Mouse (Mus musculus): ENCODE data around the gene Gm17359.
"Not testable (repeated sequence)": the region's sequence is repeated elsewhere in the genome, so short reads cannot be mapped to it uniquely, and the experiment has no call there.

The Gm17359 gene

DNA sequence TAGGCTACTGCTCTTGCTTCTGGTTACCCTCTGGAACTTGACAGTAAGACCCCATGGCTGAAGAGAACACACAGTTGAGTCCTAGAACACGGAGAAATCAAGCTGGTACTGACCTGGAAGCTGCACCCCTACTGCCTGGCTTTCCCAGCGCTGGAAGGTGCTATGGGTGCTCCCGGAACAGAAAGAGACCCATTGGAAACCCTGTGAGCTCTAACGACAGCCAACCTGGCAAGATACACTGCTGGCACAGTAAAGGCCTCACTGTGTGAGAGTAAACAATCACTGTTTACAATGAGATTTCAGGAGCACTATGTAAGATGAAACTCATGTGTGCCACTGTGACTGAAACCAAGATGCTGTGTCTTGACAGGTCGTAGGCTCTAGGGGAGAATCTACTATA, 78.6 kb downstream of the Gm17359 start:
- no peak for DNase-seq (ENCODE audit: low read depth, low spot score)

DNA sequence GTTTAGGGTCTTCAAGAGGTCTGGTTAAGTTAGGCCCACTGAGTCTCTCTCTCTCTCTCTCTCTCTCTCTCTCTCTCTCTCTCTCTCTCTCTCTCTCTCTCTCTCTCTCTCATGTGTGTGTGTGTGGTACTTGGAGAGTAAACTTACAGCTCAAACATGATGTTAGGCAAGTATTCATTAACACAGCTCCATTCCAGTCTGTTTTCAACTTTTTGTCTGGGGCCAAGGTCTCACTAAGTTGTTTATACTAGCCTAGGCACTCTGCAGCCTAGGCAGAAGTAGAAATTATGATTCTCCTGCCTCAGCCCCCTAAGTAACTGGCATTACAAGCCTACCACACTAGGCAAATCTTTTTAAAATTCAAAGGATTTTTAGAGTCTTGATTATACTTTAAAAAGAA, 79.5 kb downstream of the Gm17359 start:
- no peak for DNase-seq (ENCODE audit: low read depth, low spot score)

DNA sequence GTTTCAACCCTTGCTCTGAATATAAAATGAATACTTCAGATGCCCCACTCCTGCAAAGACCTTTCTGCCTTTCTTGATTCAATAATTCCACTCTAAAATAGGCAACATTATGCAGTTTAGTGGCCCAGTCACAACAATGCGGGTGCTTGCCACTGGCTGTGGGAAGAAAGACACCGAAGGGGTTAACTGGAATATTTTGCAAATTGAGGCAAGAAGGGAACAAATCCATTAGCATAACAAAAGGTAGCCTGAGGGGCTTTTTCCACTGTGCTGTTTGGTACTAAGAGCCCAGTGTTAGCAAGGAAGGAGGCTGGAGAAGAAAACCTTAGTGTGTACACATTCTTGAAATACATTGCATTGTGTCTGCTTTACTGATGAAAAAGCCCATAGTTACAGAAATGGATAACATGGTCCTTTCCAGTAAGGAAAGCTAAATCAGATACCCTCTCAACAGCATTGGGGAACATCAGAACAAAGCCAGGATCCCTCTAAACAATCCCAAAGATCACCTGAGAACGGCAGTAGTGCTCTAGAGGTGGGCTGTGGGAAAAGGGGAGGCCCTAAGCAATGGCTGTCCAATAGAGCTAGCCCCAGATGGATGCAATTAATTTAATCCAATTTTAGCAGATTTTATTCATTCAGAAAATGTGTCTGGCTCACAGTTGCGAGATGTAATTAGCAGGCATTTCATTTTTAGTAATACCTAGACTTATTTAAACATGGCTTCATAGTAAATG, 80.7 kb downstream of the Gm17359 start:
- DNase-seq (ENCODE audit: low read depth, low spot score) = no peak

DNA sequence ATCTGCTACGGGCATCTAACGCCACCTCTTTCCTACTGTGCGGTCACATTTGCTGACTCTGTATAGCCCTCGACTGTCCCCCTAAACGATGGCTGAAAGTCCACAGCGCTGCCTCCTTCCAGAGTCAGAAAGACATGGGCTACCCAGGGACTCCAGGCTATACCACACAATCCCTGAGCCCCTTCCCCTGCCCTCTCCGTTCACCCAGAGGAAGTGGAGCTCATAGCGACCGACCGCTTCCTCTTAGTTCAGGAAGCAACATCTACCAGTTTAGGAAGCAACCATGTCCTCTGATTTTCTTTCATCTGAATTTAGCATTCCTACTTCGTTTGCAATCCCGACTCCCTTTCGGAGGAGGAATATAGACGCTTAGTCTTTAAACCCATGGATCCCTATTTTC, 82.5 kb downstream of the Gm17359 start:
- no peak for DNase-seq (ENCODE audit: low read depth, low spot score)

DNA sequence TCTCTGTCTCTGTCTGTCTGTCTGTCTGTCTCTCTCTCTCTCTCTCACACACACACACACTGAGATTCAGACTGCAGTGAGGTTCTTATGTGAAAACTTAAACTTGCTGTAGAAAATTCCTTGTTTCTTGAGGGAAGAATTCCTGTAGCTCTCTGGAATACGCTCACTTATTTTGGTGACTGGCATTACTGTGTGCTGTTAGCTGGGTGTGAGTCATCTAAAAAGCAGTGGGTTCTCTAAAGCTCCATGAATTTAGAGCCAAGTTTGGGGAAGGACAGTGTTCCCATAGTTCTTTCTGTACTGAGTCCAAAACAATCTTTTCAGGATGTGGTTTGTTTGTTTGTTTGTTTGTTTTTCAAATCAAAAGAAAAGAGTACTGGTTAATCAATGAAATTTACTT, 89.0 kb downstream of the Gm17359 start:
- no peak for DNase-seq (ENCODE audit: low read depth, low spot score)

DNA sequence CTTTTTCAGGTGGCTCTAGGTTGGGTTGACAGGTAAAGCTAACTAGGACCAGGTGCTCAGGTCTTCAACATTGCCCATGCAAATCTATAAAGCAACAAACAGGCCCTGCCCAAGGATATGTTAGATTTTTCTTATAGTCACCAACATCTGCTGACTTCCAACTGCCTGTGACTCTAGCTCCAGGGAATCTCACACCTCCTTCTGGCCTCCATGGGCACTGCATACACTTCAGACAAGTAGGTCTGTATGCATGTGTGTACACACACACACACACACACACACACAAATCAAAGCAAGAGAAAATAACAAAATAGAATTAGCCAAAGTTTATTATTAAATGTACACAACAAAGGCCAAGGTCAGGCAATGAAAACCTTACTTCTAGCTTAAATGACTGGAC, 97.1 kb downstream of the Gm17359 start:
- DNase-seq (ENCODE audit: low read depth, low spot score) = peak; percentile 9

DNA sequence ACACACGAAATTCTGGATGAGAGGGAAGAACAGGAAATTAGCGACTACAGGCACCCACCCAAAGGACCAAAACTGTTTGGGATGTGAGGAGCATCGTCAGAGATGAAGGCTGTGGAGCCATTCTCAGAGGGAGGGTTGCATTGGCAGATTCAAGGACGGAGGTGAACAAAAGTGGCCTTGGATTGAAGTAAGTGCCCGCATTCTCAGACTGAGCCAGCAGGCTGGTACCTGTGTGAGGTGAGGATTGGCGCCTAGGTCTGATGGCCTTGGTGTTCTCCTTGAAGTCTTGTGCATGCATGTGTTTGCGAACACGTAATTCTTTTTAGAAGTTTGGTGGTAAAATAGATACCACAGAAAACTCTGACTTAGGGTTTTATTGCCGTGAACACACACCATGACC, 98.0 kb downstream of the Gm17359 start:
- DNase-seq (ENCODE audit: low read depth, low spot score) = no peak

DNA sequence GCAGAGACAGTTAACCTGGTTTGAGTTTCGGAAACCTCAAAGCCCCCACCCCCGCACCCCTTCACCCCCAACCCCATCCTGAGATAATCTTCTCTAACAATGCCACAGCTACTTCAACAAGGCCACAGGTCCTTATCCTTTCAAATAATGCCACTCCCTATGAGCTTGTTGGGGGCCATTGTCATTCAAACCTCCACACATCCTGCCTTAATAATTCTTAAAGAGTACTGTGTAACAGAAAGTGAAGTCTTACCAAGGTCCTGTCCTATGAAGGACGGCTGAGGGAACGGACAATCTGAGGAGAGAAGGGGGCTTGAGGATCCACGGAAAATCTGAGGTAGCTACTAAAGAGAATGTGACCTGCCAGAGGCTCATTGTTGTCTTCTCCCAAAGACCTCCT, 98.5 kb downstream of the Gm17359 start:
- no peak for DNase-seq (ENCODE audit: low read depth, low spot score)

DNA sequence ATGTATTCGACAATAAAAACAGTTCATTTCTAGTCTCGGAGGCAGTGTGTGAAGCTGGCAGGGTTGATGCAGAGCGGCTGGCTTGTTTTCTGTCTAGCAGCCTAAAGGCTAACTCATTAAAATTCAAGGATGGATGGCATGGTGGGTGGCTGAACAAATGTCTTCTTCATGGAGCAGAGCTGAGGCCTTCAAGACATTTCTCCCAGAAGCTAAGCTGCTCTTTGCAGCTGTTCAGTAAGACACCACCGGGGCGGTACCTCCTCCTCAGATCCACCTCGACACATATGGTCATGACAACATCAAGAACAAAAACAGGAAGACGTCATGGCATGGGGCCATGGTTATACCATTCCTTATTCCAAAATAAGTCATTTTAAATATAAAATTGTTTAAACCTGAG, 99.7 kb downstream of the Gm17359 start:
- DNase-seq (ENCODE audit: low read depth, low spot score) = no peak

DNA sequence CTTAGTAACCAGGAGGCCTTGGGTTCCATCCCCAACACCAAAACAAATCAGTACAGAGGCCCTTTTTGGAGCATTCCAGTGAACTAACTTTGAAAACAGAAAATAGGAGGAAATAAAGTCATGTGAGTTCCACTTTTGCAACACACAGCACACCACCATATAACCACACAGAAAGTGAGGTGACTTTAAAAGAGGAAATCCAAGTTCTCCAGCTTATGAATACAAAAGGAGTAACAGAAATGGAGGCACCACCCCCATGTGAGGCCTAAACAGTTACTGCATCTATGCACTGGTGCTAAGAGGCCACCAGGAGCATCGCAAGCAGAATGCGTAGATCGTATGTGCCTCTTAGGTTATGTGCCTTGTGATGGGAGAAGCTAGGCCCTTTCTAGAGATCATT, 101.8 kb downstream of the Gm17359 start:
- no peak for DNase-seq (ENCODE audit: low read depth, low spot score)

DNA sequence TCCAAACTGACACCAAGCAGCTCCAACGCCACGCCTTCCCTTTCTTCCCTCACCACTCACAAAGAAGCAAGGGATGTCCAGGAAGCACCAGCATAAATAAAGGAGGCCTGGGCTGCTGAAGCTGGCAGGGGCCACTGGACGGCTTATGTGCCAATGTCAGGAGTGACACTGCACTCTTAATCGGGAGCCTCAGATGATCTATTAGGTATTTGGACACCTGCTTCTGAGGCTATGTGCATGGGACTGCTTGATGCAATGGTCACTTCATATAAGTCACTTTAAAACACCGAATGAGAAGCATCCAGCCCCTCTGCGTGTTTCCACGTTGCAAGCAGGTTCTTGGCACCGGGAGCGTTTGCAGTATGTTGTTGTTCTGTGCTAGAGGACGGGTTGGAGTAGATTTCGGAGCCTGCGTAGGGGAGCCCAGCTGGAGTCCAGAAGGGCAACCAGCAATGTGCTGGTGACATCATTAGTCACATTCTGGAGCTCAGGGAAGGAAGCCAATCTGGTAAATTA, 104.6 kb downstream of the Gm17359 start:
- DNase-seq (ENCODE audit: low read depth, low spot score) = no peak

DNA sequence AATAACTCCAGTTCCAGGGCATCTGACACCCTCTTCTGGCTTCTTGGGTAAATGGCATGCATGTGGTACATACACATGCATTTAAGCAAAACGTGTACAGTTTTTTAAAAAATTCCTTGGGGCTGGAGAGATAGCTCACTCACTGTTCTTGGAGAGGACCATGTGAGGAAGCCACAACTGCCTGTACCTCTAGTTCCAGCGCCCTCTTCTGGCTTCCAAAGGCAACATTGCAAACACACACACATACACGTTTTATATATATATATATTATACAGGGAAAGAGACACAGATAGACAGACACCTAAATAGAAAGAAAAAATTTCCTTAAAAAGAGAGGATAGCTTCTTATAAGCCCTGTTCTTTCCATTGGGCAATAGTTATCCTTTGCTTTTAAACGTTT, 107.4 kb downstream of the Gm17359 start:
- peak; percentile 9 for DNase-seq (ENCODE audit: low read depth, low spot score)

DNA sequence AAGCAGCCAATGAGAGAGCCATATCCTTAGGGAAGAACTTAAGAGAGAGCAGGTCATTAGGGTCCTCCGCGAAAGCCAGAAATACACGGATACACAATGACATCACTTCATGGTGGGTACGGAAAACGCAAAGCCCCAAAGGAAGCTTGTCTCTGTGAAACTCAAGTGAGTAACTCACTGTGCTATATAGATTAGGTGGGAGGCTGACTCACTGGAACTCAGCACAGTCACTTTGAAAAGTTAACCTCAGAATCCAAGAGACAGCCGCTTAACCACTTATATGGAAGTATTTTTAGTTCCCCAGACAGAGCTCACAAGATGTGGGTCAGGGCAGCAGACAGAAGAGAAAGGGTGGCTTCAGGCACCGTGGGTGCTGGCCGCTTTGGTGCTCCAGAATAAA, 108.6 kb downstream of the Gm17359 start:
- DNase-seq (ENCODE audit: low read depth, low spot score) = no peak

DNA sequence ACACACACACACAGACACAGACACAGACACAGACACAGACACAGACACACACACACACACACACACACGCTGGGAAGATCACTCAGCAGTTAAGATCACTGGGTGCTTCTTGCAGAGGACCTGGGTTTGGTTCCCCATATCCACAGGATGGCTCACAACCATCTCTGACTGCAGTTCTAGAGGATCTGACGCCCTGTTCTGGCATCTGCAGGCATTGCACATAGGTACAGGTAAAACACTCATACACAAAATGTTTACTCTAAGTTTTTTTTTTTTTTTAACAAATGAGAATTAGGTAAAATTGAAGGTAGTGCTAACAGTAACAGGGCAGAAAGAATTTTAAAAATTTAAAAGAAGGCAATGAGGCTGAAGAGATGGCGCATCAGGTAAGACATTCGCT, 109.7 kb downstream of the Gm17359 start:
- DNase-seq (ENCODE audit: low read depth, low spot score) = no peak

DNA sequence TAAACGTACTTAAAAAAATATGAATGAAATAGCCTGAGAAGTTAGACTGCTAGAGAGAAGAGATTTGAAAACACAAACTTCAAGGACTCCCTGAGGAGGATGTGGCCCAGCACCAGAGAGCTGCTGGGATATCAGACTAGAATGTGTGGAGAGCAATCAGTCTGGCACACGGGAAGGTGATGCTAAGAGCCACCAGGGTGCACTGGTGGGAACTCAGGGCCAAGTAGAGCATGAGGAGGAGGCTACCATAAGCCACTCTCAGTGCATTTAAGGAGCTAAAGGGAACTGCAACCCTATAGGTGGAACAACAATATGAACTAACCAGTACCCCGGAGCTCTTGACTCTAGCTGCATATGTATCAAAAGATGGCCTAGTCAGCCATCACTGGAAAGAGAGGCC, 110.2 kb downstream of the Gm17359 start:
- DNase-seq (ENCODE audit: low read depth, low spot score) = not testable (repeated sequence)

DNA sequence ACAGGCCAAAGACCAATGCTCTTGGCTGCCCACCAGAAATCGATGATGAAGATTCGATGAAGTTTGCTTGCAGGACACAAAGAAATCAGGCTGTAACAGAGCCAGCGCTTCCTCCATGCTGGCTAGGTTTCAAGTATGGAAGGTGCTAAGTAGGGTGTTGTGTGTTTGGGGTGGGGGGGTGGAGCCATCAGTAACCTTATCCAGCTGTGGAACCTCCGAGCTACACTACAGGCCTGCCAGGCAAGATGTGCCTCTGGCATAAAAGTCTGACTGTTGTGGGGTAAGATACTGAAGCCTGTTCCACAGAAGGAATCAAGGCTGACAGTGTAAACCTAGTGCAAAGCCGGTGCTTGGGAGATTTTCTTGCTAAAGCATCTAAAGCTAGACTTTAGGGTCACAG, 112.0 kb downstream of the Gm17359 start:
- DNase-seq (ENCODE audit: low read depth, low spot score) = no peak

DNA sequence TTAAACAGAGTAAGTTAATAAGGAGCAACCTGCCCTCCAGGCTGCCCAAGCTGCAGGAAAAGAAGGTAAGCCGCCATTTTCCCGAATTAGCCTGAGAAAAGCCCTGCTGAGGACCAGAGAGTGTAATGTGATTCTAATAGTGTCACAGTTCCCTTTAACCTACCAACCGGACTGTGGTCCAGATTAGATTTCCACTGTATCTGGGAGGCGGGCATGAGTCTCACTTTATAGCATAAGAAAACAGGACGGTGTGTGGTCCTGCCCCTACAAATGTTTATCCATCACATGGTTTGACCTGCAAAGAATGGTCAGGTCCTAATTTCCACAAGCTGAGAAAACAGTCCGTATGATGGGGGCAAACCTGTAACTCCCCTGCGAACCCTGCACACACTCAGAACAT, 112.9 kb downstream of the Gm17359 start:
- no peak for DNase-seq (ENCODE audit: low read depth, low spot score)

DNA sequence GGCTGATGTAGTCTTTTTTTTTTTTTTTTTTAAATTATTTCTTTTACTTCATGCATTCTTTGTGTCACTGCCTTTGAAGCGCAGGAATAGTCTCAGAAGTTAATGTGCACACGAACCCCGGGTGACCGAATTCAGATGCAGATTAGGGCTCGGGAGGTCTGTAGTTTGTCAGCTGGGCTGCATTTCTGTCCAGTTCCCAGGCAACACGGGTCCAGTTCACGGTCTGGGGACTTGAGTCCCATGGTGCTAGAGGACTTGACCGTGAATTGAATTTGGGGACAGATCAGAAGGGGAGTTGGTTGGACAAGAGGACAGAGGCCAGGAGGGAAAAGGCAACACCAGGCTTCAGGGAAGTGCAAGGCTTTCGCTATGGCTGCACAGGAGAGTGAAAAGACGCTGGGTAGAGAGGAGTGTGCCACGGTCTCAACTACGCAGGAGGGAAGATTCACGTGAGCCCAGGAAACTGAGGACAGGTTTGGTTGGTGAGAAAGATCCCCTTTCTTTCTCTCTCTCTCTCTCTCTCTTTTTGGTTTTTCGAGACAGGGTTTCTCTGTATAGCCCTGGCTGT, 116.3 kb downstream of the Gm17359 start:
- no peak for DNase-seq (ENCODE audit: low read depth, low spot score)

DNA sequence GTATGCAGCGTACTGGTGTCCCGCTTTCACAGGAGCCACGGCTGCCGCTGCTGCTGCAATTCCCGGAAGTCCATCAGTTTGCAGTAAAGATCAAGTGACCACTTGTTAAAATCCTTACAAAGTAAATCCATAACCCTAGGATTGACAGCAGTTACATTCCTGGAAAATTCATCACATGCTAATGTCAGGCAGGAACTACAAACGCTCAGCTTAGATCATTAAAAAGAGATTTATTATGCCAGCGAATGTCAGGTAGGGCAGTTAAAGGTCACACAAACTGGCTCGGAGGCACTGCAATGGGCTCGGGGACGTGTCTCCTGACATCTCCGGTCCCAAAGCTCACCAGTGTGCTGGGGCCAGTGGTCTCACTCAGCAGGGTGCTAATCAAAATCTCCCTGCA, 119.3 kb downstream of the Gm17359 start:
- DNase-seq (ENCODE audit: low read depth, low spot score) = no peak

DNA sequence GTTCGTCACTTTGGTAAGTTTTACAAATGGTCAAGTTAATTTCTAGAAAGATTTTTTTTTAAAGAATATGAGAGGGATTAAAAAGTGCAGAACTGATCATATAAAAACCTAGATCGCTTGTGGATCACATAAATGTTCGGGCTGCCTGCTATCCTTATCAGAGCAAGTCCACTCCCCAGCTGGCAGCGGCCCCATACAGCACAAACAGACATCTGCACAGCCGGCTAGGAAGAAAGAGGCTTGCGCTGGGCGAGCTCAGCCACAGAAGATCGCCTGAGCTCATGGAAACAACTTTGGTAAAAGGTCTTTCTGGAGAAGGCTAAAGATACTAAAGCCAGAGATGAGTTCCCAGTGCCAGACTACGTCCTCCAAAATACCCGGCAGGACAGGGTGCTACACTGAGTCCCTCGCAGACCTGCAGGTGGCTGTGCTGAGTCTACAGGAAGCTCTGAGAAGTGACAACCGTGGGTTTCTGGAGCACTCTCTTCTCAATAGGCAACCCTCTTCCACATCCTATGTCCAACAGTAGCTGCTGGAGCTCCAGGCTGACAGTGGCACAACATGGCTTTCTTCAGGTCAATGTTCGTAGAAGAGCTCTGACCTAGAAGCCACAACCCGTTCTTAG, 122.3 kb downstream of the Gm17359 start:
- DNase-seq (ENCODE audit: low read depth, low spot score) = no peak

DNA sequence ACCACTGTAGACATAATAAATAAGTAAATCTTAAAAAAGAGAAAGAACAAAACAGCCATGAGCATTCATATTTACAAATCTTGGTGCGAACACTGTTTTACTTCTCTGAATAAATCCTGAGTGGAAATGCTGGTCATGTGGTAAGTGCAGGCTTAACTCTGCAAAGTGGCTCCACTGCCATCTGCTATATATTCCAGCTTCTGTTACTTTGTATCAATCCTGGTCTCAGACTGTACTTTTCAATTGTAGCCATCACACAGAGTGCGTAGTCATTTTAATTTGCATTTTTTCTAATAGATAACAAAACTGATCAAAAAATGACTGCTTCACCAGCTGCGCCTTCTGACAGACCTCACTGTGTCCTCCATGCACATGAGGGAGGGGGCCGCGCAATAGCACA, 133.0 kb downstream of the Gm17359 start:
- DNase-seq (ENCODE audit: low read depth, low spot score) = no peak

DNA sequence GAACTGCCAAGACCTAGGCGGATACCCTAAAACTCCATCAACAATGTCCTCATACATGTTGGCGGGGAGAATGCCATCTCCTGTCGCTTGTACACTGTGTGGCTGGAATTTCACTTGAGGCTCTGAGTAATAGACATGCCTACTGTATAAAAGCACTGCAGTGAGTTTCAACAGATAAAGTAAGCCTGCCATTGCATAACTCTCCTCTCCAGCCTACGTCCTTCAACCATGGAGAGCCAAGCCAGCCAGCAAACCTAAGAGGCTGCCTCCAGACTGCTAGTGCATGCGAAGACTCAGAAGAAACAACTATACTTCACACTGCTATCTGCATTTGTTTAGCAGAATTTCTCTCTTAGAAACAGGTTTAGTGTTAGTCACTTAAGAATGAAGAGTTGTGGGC, 135.9 kb downstream of the Gm17359 start:
- DNase-seq (ENCODE audit: low read depth, low spot score) = no peak

DNA sequence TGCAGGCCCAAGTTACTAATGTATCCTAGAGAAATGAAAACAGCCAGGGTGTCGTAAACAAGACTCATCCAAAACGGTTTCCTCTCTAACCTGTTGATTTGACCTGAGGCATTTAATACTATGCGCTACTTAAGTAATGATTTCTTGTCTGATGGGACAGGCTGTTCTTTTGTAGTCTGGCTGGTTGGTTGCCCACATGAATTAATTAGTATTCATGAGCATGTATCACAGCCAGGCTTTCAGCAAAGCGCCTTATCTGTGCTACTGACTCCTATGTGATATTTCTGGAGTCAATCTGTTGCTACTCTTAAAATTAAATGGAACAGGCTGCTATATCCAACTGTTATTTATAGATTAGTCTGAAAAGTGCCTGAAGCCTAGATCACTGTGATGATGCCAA, 138.4 kb downstream of the Gm17359 start:
- no peak for DNase-seq (ENCODE audit: low read depth, low spot score)

All from A20 (cell line).